In genomic region chr6:114023794-114024193, GRCm38 (mm10) we compare ENCODE assay signal across 34 mouse cellular contexts. TPM values are rescaled to one million over a fixed set of nuclear protein-coding genes. Genes with fewer than 3 reads are reported as not detected.
"Had no signal": no experiment of that assay in that cellular context is flagged by ENCODE, and none has a peak within 500 bp of the region (broad histone marks: within the 10 kb centered on the region; RNA-seq: fewer than 3 reads in every experiment).

No protein-coding gene starts in this region.

- H3K27ac ChIP-seq: heart, adult 2 months; heart, embryonic 10.5 days; heart, embryonic 13.5 days; heart, embryonic 15.5 days; hindbrain, embryonic 10.5 days; hindbrain, embryonic 12.5 days; hindbrain, embryonic 13.5 days; hindbrain, embryonic 14.5 days; hindbrain, embryonic 15.5 days; hindbrain, postnatal 0 days; kidney, embryonic 15.5 days; kidney, postnatal 0 days; layer of hippocampus, adult 2 months; left cerebral cortex, adult 2 months had no signal

- H3K4me2 ChIP-seq: heart, embryonic 11.5 days; heart, embryonic 12.5 days; heart, embryonic 13.5 days; heart, embryonic 15.5 days; hindbrain, embryonic 12.5 days; hindbrain, embryonic 13.5 days; hindbrain, embryonic 14.5 days; hindbrain, embryonic 15.5 days; kidney, embryonic 15.5 days had no signal

- H3K4me1 ChIP-seq: heart, embryonic 10.5 days; heart, embryonic 12.5 days; heart, embryonic 13.5 days; heart, embryonic 15.5 days; hindbrain, embryonic 10.5 days; hindbrain, embryonic 12.5 days; hindbrain, embryonic 13.5 days; hindbrain, embryonic 15.5 days; kidney, embryonic 15.5 days had no signal

- H3K27me3 ChIP-seq: hindbrain, embryonic 12.5 days; hindbrain, embryonic 13.5 days; hindbrain, embryonic 15.5 days had no signal

- H3K4me3 ChIP-seq: heart, adult 2 months; heart, embryonic 10.5 days; heart, embryonic 12.5 days; heart, embryonic 13.5 days; heart, embryonic 15.5 days; hindbrain, embryonic 10.5 days; hindbrain, embryonic 12.5 days; hindbrain, embryonic 13.5 days; hindbrain, embryonic 15.5 days; kidney, embryonic 15.5 days; layer of hippocampus, adult 2 months; left cerebral cortex, adult 2 months had no signal

- ATAC-seq: hindbrain, embryonic 16.5 days; hindbrain, postnatal 0 days; inflammation-experienced regulatory T-cells, adult 6 months had no signal

- DNase-seq: heart, adult 18-20 months; heart, adult 2 months; heart, postnatal 14 days; heart, postnatal 36 days; heart, postnatal 4 days; kidney, adult 11 months; kidney, adult 18-20 months; kidney, adult 8-10 months; kidney, adult 9 months; kidney, postnatal 10 days; kidney, postnatal 14 days; kidney, postnatal 25 days; kidney, postnatal 36 days; kidney, postnatal 4 days; layer of hippocampus, adult 9-11 months; layer of hippocampus, postnatal 36 days had no signal

- H3K9me3 ChIP-seq: heart, embryonic 10.5 days; heart, embryonic 12.5 days; heart, embryonic 13.5 days; heart, embryonic 15.5 days; hindbrain, embryonic 10.5 days; hindbrain, embryonic 12.5 days; hindbrain, embryonic 13.5 days; hindbrain, embryonic 15.5 days; kidney, embryonic 15.5 days had no signal

- H3K9ac ChIP-seq: heart, embryonic 12.5 days; heart, embryonic 13.5 days; heart, embryonic 15.5 days; hindbrain, embryonic 12.5 days; hindbrain, embryonic 13.5 days; hindbrain, embryonic 14.5 days; hindbrain, embryonic 15.5 days; kidney, embryonic 15.5 days had no signal

- H3K36me3 ChIP-seq: heart, embryonic 10.5 days; heart, embryonic 12.5 days; heart, embryonic 13.5 days; heart, embryonic 15.5 days; hindbrain, embryonic 10.5 days; hindbrain, embryonic 12.5 days; hindbrain, embryonic 13.5 days; hindbrain, embryonic 15.5 days; kidney, embryonic 15.5 days had no signal

RNA-seq across cellular contexts. Expression of gene Atp2b2, which starts 18.6 kb away (rescaled TPM):
- total RNA-seq: hematopoietic stem cell, adult 5-6 weeks had no signal
